Mouse (Mus musculus): ENCODE measurements around the gene Rarres2.

GRCm38 (mm10) chr6:48529261-48529660, 43.3 kb downstream of the Rarres2 start:
- TF ChIP-seq CTCF (IDR thresholded peaks at IDR 0.05; ENCODE audit: borderline replicate concordance, insufficient read depth, low read depth, low read length) = no peak
- no peak for TF ChIP-seq POLR2A (IDR thresholded peaks at IDR 0.05; ENCODE audit: borderline replicate concordance, insufficient read depth, low read length)

Data from cerebellum, adult 2 months (tissue).